Mouse (Mus musculus): ENCODE measurements around the gene Prrg3. TPM values are rescaled to one million over a fixed set of nuclear protein-coding genes. Genes with fewer than 3 reads are reported as not detected.

The Prrg3 gene
- 1.9 and 3.5 TPM in 2 replicates for polyA plus RNA-seq (2012; rRNA removed)

DNA sequence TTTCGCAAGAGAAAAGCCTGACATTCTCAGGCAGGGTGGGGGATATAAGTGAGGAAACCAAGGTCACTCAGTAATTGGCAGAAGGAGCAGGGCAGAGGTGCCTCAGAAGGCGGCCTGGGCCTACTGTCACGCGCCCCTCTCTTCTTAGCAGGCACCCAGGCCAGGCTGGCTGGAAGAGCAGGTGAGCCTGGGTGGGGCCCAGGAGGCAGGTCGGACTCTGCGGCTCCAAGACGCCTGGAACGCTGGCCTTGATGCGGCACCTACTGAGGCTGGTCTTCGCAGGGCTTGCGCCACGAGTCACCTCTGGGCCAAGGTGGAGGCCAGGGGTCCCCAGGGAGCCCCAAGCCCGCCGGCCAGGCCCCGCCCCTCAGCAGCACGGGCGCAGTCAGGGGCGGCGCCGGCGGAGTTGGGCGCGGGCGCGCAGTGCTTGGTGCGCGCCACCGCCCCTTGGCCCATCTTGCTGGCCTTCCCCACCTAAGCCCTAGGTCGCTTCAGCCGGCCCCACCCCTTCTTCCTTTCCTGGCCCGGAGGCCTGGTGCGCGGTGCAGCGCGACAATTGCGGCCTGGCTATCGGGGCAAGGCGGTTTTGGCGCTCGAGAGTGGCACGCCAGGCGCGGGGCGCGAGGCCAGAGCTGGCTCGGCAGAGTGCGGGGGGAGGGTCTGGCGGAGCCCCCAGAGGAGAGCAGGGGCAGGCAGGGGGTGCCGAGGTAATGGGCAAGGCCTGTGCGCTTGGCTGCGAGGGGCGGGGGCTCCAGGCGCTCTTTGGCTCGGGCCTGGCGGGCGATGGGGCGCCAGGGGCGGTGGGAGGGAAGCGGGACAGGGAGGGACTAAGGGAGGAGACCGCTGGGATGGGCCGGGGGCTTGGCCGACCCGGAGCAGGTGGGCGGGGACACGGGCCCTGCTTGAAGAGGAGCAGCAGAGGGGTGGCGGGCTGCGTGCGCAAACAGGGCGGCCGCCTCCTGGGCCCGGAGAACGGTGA is at the start of gene Prrg3:
Gene Prrg3, plus strand, starts transcription at position 552 of the 979 bp plus-strand sequence.
- 11% methylated on average over 46 of the region's 72 CpGs for WGBS
- H3K4me3 ChIP-seq (ENCODE audit: control insufficient read depth, insufficient read depth, low read length): no peak within 1 kb of the TSS

DNA sequence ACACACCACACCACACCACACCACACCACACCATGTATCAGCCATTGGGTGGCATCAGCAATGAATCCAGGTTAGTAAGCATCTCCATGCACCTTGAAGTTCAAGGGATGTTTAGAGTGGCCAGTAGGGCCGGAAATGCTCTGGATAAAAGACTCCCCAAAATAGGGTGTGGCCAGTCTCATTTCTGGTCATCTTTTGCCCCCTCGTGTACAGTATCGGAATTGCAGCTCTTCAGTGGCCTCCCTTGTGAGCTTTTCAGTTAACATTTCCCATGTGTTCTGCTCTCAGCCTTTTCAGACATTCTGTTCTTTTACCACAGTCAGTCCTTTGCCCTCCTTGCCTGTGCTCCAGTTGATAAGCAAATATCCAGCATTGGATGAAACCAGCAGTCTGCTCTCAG is 15.8 kb upstream of the Prrg3 start:
- 13% methylated on average over 3 of the region's 3 CpGs for WGBS
- Histone ChIP-seq H3K4me3 (ENCODE audit: control insufficient read depth, insufficient read depth, low read length) (no peak overlapping the region), H3K27ac (ENCODE audit: control insufficient read depth, insufficient read depth, low read length) (no peak overlapping the region), H3K4me1 (replicated peaks; ENCODE audit: control insufficient read depth, insufficient read depth, low read length) (no peaks in the 10 kb centered on the region), H3K36me3 (ENCODE audit: control insufficient read depth, insufficient read depth, low read length) (no peaks in the 10 kb centered on the region), H3K27me3 (ENCODE audit: control insufficient read depth, insufficient read depth, low read length) (no peaks in the 10 kb centered on the region)
- peak; percentile 7 for DNase-seq
- TF ChIP-seq POLR2A (IDR thresholded peaks at IDR 0.05; ENCODE audit: control insufficient read depth, extremely low read depth, insufficient read depth, low read length, poor library complexity) (no peak), CTCF (IDR thresholded peaks at IDR 0.05; ENCODE audit: borderline replicate concordance, control insufficient read depth, extremely low read depth, insufficient read depth, low read length, poor library complexity) (no peak)

More for the DNA sequence above, at the start of gene Prrg3:
- Histone ChIP-seq H3K27me3 (ENCODE audit: control insufficient read depth, insufficient read depth, low read length) (no peaks in the 10 kb centered on the region), H3K36me3 (ENCODE audit: control insufficient read depth, insufficient read depth, low read length) (no peaks in the 10 kb centered on the region), H3K4me1 (replicated peaks; ENCODE audit: control insufficient read depth, insufficient read depth, low read length) (no peaks in the 10 kb centered on the region), H3K27ac (ENCODE audit: control insufficient read depth, insufficient read depth, low read length) (no peak within 1 kb of the TSS)
- TF ChIP-seq CTCF (IDR thresholded peaks at IDR 0.05; ENCODE audit: borderline replicate concordance, control insufficient read depth, extremely low read depth, insufficient read depth, low read length, poor library complexity): no peak
- no peak for TF ChIP-seq POLR2A (IDR thresholded peaks at IDR 0.05; ENCODE audit: control insufficient read depth, extremely low read depth, insufficient read depth, low read length, poor library complexity)
- no peak for DNase-seq

DNA sequence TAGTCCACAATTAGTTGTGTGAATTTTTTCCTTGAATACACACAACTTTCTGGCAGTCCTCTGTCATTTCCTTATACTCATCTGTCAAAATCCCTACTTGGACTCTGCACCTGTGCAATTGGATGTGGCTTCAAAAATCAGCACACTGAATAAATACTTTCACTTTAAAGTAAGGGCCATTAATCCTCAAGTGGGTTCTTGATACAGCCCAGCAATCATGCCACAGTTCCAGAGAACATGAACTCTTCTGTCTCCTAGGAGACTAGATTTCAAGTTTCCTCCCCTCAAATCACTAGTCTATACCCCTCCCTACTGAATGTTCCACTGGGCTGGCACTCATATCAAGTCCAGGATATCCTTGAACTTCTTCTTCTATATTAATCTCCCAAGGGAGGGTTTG is 4.1 kb upstream of the Prrg3 start:
- no peak overlapping the region for H3K27ac ChIP-seq (ENCODE audit: control insufficient read depth, insufficient read depth, low read length)
- no peak for TF ChIP-seq CTCF (IDR thresholded peaks at IDR 0.05; ENCODE audit: borderline replicate concordance, control insufficient read depth, extremely low read depth, insufficient read depth, low read length, poor library complexity)
- TF ChIP-seq POLR2A (IDR thresholded peaks at IDR 0.05; ENCODE audit: control insufficient read depth, extremely low read depth, insufficient read depth, low read length, poor library complexity): no peak
- H3K4me1 ChIP-seq (replicated peaks; ENCODE audit: control insufficient read depth, insufficient read depth, low read length): no peaks in the 10 kb centered on the region
- no peaks in the 10 kb centered on the region for H3K36me3 ChIP-seq (ENCODE audit: control insufficient read depth, insufficient read depth, low read length)
- no peak for DNase-seq
- no peaks in the 10 kb centered on the region for H3K27me3 ChIP-seq (ENCODE audit: control insufficient read depth, insufficient read depth, low read length)
- no peak overlapping the region for H3K4me3 ChIP-seq (ENCODE audit: control insufficient read depth, insufficient read depth, low read length)

DNA sequence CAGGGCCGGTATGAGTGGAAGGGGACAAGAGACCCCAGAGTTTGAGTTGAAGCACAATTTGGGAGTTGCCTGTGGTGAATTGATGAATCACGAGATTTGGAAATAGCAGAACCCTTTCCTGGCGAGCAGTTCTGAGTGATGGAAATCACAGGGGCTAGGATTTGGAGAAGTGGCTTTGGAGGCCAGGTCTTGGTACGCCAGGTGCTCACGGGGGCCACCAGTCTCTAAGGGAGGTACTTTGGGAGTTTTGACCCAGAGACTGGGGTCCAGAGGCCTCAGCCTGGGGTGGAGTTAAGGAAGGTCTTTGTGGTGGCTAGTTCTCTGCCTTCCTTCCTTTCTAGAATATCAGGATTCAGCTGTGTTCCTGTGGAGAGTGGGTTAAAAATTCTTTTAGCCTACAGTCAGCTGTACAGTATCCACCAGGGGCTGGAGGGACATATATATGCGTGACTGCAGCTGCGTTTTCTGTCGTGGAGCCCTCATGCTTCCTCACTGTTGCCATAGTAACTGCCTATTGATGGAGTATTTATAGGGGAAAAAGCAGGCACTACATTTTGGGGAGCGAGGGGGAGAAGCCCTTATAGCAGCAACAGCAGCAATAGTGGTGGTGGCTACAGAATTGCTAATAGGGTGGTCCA is 970 bp downstream of the Prrg3 start:
- Histone ChIP-seq H3K4me1 (replicated peaks; ENCODE audit: control insufficient read depth, insufficient read depth, low read length) (no peaks in the 10 kb centered on the region), H3K36me3 (ENCODE audit: control insufficient read depth, insufficient read depth, low read length) (no peaks in the 10 kb centered on the region), H3K27me3 (ENCODE audit: control insufficient read depth, insufficient read depth, low read length) (no peaks in the 10 kb centered on the region), H3K27ac (ENCODE audit: control insufficient read depth, insufficient read depth, low read length) (no peak overlapping the region), H3K4me3 (ENCODE audit: control insufficient read depth, insufficient read depth, low read length) (no peak overlapping the region)
- TF ChIP-seq POLR2A (IDR thresholded peaks at IDR 0.05; ENCODE audit: control insufficient read depth, extremely low read depth, insufficient read depth, low read length, poor library complexity) (no peak), CTCF (IDR thresholded peaks at IDR 0.05; ENCODE audit: borderline replicate concordance, control insufficient read depth, extremely low read depth, insufficient read depth, low read length, poor library complexity) (no peak)
- no peak for DNase-seq
- WGBS: 28% methylated on average over 9 of the region's 9 CpGs

DNA sequence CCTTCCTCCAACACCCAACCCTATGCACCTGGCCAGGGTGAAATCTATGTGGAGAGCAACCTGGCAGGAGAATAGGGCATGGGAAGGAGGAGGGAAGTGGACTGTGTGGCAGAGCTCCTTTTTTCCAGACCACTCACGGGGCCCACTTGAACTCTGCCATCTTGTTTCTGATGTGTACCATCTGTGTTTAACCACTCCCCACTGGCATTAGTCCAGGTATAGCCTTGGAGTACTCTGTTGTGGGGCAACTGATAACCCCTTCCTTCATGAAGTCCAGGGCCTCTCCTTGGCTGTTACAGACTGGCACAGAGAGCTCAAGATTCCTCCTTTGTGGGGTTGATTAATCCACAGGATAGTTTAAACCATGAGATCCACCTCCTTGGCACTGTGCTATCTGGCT is 5.8 kb downstream of the Prrg3 start:
- Histone ChIP-seq H3K27me3 (ENCODE audit: control insufficient read depth, insufficient read depth, low read length) (no peaks in the 10 kb centered on the region), H3K27ac (ENCODE audit: control insufficient read depth, insufficient read depth, low read length) (no peak overlapping the region), H3K4me1 (replicated peaks; ENCODE audit: control insufficient read depth, insufficient read depth, low read length) (no peaks in the 10 kb centered on the region), H3K36me3 (ENCODE audit: control insufficient read depth, insufficient read depth, low read length) (no peaks in the 10 kb centered on the region), H3K4me3 (ENCODE audit: control insufficient read depth, insufficient read depth, low read length) (no peak overlapping the region)
- no peak for TF ChIP-seq CTCF (IDR thresholded peaks at IDR 0.05; ENCODE audit: borderline replicate concordance, control insufficient read depth, extremely low read depth, insufficient read depth, low read length, poor library complexity)
- TF ChIP-seq POLR2A (IDR thresholded peaks at IDR 0.05; ENCODE audit: control insufficient read depth, extremely low read depth, insufficient read depth, low read length, poor library complexity): no peak
- 86% methylated on average over 1 of the region's 1 CpGs for WGBS
- DNase-seq: no peak

DNA sequence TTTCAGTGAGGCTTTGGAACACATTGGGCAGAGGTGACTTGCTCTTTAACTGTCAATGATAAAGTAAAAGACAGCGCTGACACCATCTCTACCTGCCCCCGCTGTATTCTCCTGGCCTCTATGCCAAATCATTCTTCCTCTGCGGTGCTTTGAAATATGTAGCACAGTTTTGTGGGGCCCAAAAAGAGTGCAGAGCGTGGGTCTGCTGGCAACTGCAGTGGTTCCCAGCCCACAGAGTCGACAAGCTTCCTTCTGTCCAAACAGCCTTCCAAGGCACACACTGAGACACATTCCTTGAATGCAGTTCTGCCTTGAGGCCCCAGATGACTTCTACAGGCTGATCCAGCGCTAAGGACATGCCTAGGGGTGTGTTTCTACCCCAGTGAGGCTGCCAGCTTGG is 6.4 kb downstream of the Prrg3 start:
- H3K4me1 ChIP-seq (replicated peaks; ENCODE audit: control insufficient read depth, insufficient read depth, low read length): no peaks in the 10 kb centered on the region
- H3K27ac ChIP-seq (ENCODE audit: control insufficient read depth, insufficient read depth, low read length): no peak overlapping the region
- no peaks in the 10 kb centered on the region for H3K36me3 ChIP-seq (ENCODE audit: control insufficient read depth, insufficient read depth, low read length)
- H3K4me3 ChIP-seq (ENCODE audit: control insufficient read depth, insufficient read depth, low read length): no peak overlapping the region
- no peak for TF ChIP-seq CTCF (IDR thresholded peaks at IDR 0.05; ENCODE audit: borderline replicate concordance, control insufficient read depth, extremely low read depth, insufficient read depth, low read length, poor library complexity)
- no peak for TF ChIP-seq POLR2A (IDR thresholded peaks at IDR 0.05; ENCODE audit: control insufficient read depth, extremely low read depth, insufficient read depth, low read length, poor library complexity)
- no peaks in the 10 kb centered on the region for H3K27me3 ChIP-seq (ENCODE audit: control insufficient read depth, insufficient read depth, low read length)
- DNase-seq: no peak
- WGBS: 88% methylated on average over 6 of the region's 6 CpGs
